Mouse (Mus musculus): ENCODE results near the gene Adprm. TPM values are rescaled to one million over a fixed set of nuclear protein-coding genes. Genes with fewer than 3 reads are reported as not detected.

The Adprm gene
- polyA plus RNA-seq, 1 experiment from 2014 or later: 24.0 TPM

- H3K36me3 ChIP-seq: no peaks in the 10 kb centered on the region
- no peak overlapping the region for H3K4me3 ChIP-seq (replicated peaks)
- H3K4me1 ChIP-seq: no peaks in the 10 kb centered on the region
- no peak overlapping the region for H3K9ac ChIP-seq
- H3K9me3 ChIP-seq: no peaks in the 10 kb centered on the region
- WGBS: 80% methylated on average over 15 of the region's 15 CpGs
- ATAC-seq (ENCODE audit: insufficient read depth, low FRiP score, low read depth): no peak
- no peak overlapping the region for H3K27ac ChIP-seq
- H3K27me3 ChIP-seq (replicated peaks): no peaks in the 10 kb centered on the region
- H3K4me2 ChIP-seq: no peak overlapping the region
Measured at GRCm38 (mm10) chr11:67072615-67073130, 20.3 kb upstream of the Adprm start.

- ATAC-seq (ENCODE audit: insufficient read depth, low FRiP score, low read depth): no peak
- 72% methylated on average over 3 of the region's 3 CpGs for WGBS
- H3K27ac ChIP-seq: no peak overlapping the region
- H3K4me1 ChIP-seq: no peaks in the 10 kb centered on the region
- H3K9ac ChIP-seq: no peak overlapping the region
- H3K27me3 ChIP-seq (replicated peaks): no peaks in the 10 kb centered on the region
- peaks cover 27% of the 10 kb centered on the region for H3K36me3 ChIP-seq
- no peak overlapping the region for H3K4me3 ChIP-seq (replicated peaks)
- no peak overlapping the region for H3K4me2 ChIP-seq
- no peaks in the 10 kb centered on the region for H3K9me3 ChIP-seq
Measured at GRCm38 (mm10) chr11:67067741-67068140, 15.3 kb upstream of the Adprm start.

GRCm38 (mm10) chr11:67062726-67063125, 10.3 kb upstream of the Adprm start:
- Histone ChIP-seq H3K9ac (no peak overlapping the region), H3K36me3 (peaks cover 39% of the 10 kb centered on the region), H3K4me3 (replicated peaks) (no peak overlapping the region), H3K4me2 (no peak overlapping the region), H3K4me1 (no peaks in the 10 kb centered on the region), H3K27ac (no peak overlapping the region), H3K9me3 (no peaks in the 10 kb centered on the region), H3K27me3 (replicated peaks) (no peaks in the 10 kb centered on the region)
- WGBS: 89% methylated on average over 3 of the region's 3 CpGs
- ATAC-seq (ENCODE audit: insufficient read depth, low FRiP score, low read depth): no peak

GRCm38 (mm10) chr11:67061311-67061710, 8.9 kb upstream of the Adprm start:
- peaks cover 50% of the 10 kb centered on the region for H3K36me3 ChIP-seq
- H3K27me3 ChIP-seq (replicated peaks): no peaks in the 10 kb centered on the region
- H3K9me3 ChIP-seq: no peaks in the 10 kb centered on the region
- WGBS: 90% methylated on average over 2 of the region's 2 CpGs
- H3K4me3 ChIP-seq (replicated peaks): no peak overlapping the region
- H3K4me2 ChIP-seq: no peak overlapping the region
- no peak overlapping the region for H3K9ac ChIP-seq
- H3K27ac ChIP-seq: no peak overlapping the region
- no peaks in the 10 kb centered on the region for H3K4me1 ChIP-seq
- no peak for ATAC-seq (ENCODE audit: insufficient read depth, low FRiP score, low read depth)

GRCm38 (mm10) chr11:67054754-67055365, 2.5 kb upstream of the Adprm start:
- H3K4me3 ChIP-seq (replicated peaks): no peak overlapping the region
- H3K9ac ChIP-seq: no peak overlapping the region
- H3K4me2 ChIP-seq: no peak overlapping the region
- H3K27me3 ChIP-seq (replicated peaks): no peaks in the 10 kb centered on the region
- 89% methylated on average over 8 of the region's 8 CpGs for WGBS
- H3K9me3 ChIP-seq: no peaks in the 10 kb centered on the region
- no peak for ATAC-seq (ENCODE audit: insufficient read depth, low FRiP score, low read depth)
- H3K36me3 ChIP-seq: peaks cover 27% of the 10 kb centered on the region
- no peak overlapping the region for H3K27ac ChIP-seq
- H3K4me1 ChIP-seq: peaks cover 12% of the 10 kb centered on the region

GRCm38 (mm10) chr11:67051676-67052320, 596 bp downstream of the Adprm start:
- Histone ChIP-seq H3K4me1 (peaks cover 12% of the 10 kb centered on the region), H3K9ac (peak overlapping the region; percentile 62), H3K9me3 (no peaks in the 10 kb centered on the region), H3K4me2 (peak overlapping the region; percentile 64), H3K36me3 (peaks cover 9% of the 10 kb centered on the region; the same call in 1 of the 2 replicates), H3K27me3 (replicated peaks) (no peaks in the 10 kb centered on the region), H3K27ac (peak overlapping the region; percentile 80), H3K4me3 (replicated peaks) (peak overlapping the region; percentile 73)
- 9% methylated on average over 16 of the region's 16 CpGs for WGBS
- ATAC-seq (ENCODE audit: insufficient read depth, low FRiP score, low read depth): no peak; the same call in 1 of the 2 replicates

GRCm38 (mm10) chr11:67049256-67049655, 3.1 kb downstream of the Adprm start:
- H3K27me3 ChIP-seq (replicated peaks): no peaks in the 10 kb centered on the region
- ATAC-seq (ENCODE audit: insufficient read depth, low FRiP score, low read depth): no peak
- H3K4me2 ChIP-seq: no peak overlapping the region
- no peaks in the 10 kb centered on the region for H3K9me3 ChIP-seq
- 83% methylated on average over 3 of the region's 3 CpGs for WGBS
- H3K9ac ChIP-seq: no peak overlapping the region
- no peaks in the 10 kb centered on the region for H3K36me3 ChIP-seq
- H3K27ac ChIP-seq: no peak overlapping the region
- H3K4me3 ChIP-seq (replicated peaks): no peak overlapping the region
- peaks cover 12% of the 10 kb centered on the region for H3K4me1 ChIP-seq

GRCm38 (mm10) chr11:67048496-67048895, 3.9 kb downstream of the Adprm start:
- ATAC-seq (ENCODE audit: insufficient read depth, low FRiP score, low read depth): no peak
- Histone ChIP-seq H3K4me2 (no peak overlapping the region), H3K9me3 (no peaks in the 10 kb centered on the region), H3K9ac (no peak overlapping the region), H3K4me1 (peaks cover 7% of the 10 kb centered on the region), H3K4me3 (replicated peaks) (no peak overlapping the region), H3K36me3 (no peaks in the 10 kb centered on the region), H3K27me3 (replicated peaks) (no peaks in the 10 kb centered on the region), H3K27ac (no peak overlapping the region)
- 88% methylated on average over 8 of the region's 8 CpGs for WGBS

- H3K9me3 ChIP-seq: no peaks in the 10 kb centered on the region
- H3K36me3 ChIP-seq: 0 out of 2 replicates have a peak, but pooled peaks cover 2% of the 10 kb centered on the region
- 78% methylated on average over 5 of the region's 5 CpGs for WGBS
- H3K4me2 ChIP-seq: no peak overlapping the region
- no peak overlapping the region for H3K9ac ChIP-seq
- H3K4me1 ChIP-seq: peaks cover 3% of the 10 kb centered on the region; the same call in 1 of the 2 replicates
- no peak for ATAC-seq (ENCODE audit: insufficient read depth, low FRiP score, low read depth)
- H3K27me3 ChIP-seq (replicated peaks): no peaks in the 10 kb centered on the region
- H3K27ac ChIP-seq: no peak overlapping the region
- H3K4me3 ChIP-seq (replicated peaks): no peak overlapping the region
Measured at GRCm38 (mm10) chr11:67047199-67047598, 5.2 kb downstream of the Adprm start.

- no peak overlapping the region for H3K27ac ChIP-seq
- H3K9ac ChIP-seq: no peak overlapping the region
- no peaks in the 10 kb centered on the region for H3K9me3 ChIP-seq
- 52% methylated on average over 6 of the region's 6 CpGs for WGBS
- H3K36me3 ChIP-seq: 0 out of 2 replicates have a peak, but pooled peaks cover 9% of the 10 kb centered on the region
- H3K4me3 ChIP-seq (replicated peaks): no peak overlapping the region
- no peaks in the 10 kb centered on the region for H3K4me1 ChIP-seq
- H3K27me3 ChIP-seq (replicated peaks): no peaks in the 10 kb centered on the region
- peak; percentile 89 for ATAC-seq (ENCODE audit: insufficient read depth, low FRiP score, low read depth)
- no peak overlapping the region for H3K4me2 ChIP-seq
Measured at GRCm38 (mm10) chr11:67044959-67045358, 7.4 kb downstream of the Adprm start.

GRCm38 (mm10) chr11:67043007-67043406, 9.4 kb downstream of the Adprm start:
- H3K27ac ChIP-seq: no peak overlapping the region
- no peak for ATAC-seq (ENCODE audit: insufficient read depth, low FRiP score, low read depth)
- no peaks in the 10 kb centered on the region for H3K9me3 ChIP-seq
- no peaks in the 10 kb centered on the region for H3K27me3 ChIP-seq (replicated peaks)
- H3K4me1 ChIP-seq: no peaks in the 10 kb centered on the region
- H3K4me2 ChIP-seq: no peak overlapping the region
- H3K9ac ChIP-seq: no peak overlapping the region
- 66% methylated on average over 8 of the region's 8 CpGs for WGBS
- no peak overlapping the region for H3K4me3 ChIP-seq (replicated peaks)
- 0 out of 2 replicates have a peak, but pooled peaks cover 19% of the 10 kb centered on the region for H3K36me3 ChIP-seq

- no peaks in the 10 kb centered on the region for H3K4me1 ChIP-seq
- H3K27me3 ChIP-seq (replicated peaks): no peaks in the 10 kb centered on the region
- no peaks in the 10 kb centered on the region for H3K9me3 ChIP-seq
- H3K9ac ChIP-seq: no peak overlapping the region
- 0 out of 2 replicates have a peak, but pooled peaks cover 22% of the 10 kb centered on the region for H3K36me3 ChIP-seq
- H3K4me2 ChIP-seq: no peak overlapping the region
- H3K27ac ChIP-seq: no peak overlapping the region
- no peak for ATAC-seq (ENCODE audit: insufficient read depth, low FRiP score, low read depth)
- 89% methylated on average over 6 of the region's 6 CpGs for WGBS
- H3K4me3 ChIP-seq (replicated peaks): no peak overlapping the region
Measured at GRCm38 (mm10) chr11:67040483-67040882, 11.9 kb downstream of the Adprm start.

All from stomach, embryonic 15.5 days (tissue).